Mouse (Mus musculus) stomach, postnatal 0 days (tissue): ENCODE measurements at regions not wholly inside any gene's neighbourhood (a gene's known extent, or its start where the extent isn't known, plus 50 kb on each side); places are given as distances from the start of the nearest gene placed in this dataset.

Experiments used
- ATAC-seq: fragments of 200-750 bp; cut with Nextera tagmentation; 2 replicates; pipeline ENCODE4 v1.8.0; 2017; ENCODE audit not compliant: low FRiP score, low TSS enrichment
- DNase-seq: peaks from one replicate; pipeline ENCODE4 v3.0.0-alpha.2; 2016; ENCODE audit warnings: low spot score
- H3K27ac ChIP-seq: fragments of 300-500 bp; sonication (generic); replicated peaks from 2 replicates; pipeline ENCODE4 v1.5.1; 2014; ENCODE audit warnings: mild to moderate bottlenecking, control low read depth
- H3K27me3 ChIP-seq: fragments of 300-500 bp; sonication (generic); 2 replicates; pipeline ENCODE4 v1.6.1; 2014; ENCODE audit warnings: low read length; ENCODE audit not compliant: control insufficient read depth, insufficient read depth
- H3K36me3 ChIP-seq: fragments of 300-500 bp; sonication (generic); 2 replicates; pipeline ENCODE4 v1.6.1; 2014; ENCODE audit warnings: low read length, mixed read lengths; ENCODE audit not compliant: control insufficient read depth, insufficient read depth
- H3K4me1 ChIP-seq: fragments of 300-500 bp; sonication (generic); replicated peaks from 2 replicates; pipeline ENCODE4 v1.6.1; 2014; ENCODE audit warnings: antibody characterized with exemption; ENCODE audit not compliant: control insufficient read depth, insufficient read depth
- H3K4me2 ChIP-seq: fragments of 300-500 bp; sonication (generic); replicated peaks from 2 replicates; pipeline ENCODE4 v1.6.1; 2014; ENCODE audit warnings: low read depth, mild to moderate bottlenecking, control low read depth, moderate library complexity
- H3K4me3 ChIP-seq: fragments of 300-500 bp; sonication (generic); 2 replicates; pipeline ENCODE4 v1.5.1; 2014; ENCODE audit warnings: low read depth, low read length, control low read depth
- H3K9ac ChIP-seq: fragments of 300-500 bp; sonication (generic); 2 replicates; pipeline ENCODE4 v1.6.1; 2014; ENCODE audit warnings: mild to moderate bottlenecking, low read length, control low read depth, mixed read lengths
- H3K9me3 ChIP-seq: fragments of 300-500 bp; sonication (generic); 2 replicates; pipeline ENCODE4 v1.6.1; 2016; ENCODE audit warnings: low read length; ENCODE audit not compliant: control insufficient read depth
- CTCF ChIP-seq: IDR thresholded peaks from 2 replicates; pipeline ENCODE4 v1.5.1; 2016; ENCODE audit warnings: antibody characterized with exemption, low read depth, mild to moderate bottlenecking, moderate library complexity
- EP300 ChIP-seq: optimal IDR thresholded peaks from 2 replicates; pipeline ENCODE3; 2016; ENCODE audit warnings: antibody characterized with exemption
- WGBS: fragments of 180-500 bp; shearing (Covaris S2); extraction: QIAGEN DNeasy Blood & Tissue Kit; methylation state at CpG from one replicate; pipeline ENCODE4 v1.1.7; 2014; 5-methylcytosine and 5-hydroxymethylcytosine counted together

GRCm38 (mm10) chr17:14539191-14539590 is 154.8 kb downstream of the Thbs2 start:
- Histone ChIP-seq H3K4me2 (no peak overlapping the region), H3K4me1 (0 out of 2 replicates have a peak, but pooled peaks cover 5% of the 10 kb centered on the region), H3K27ac (no peak overlapping the region), H3K4me3 (no peak overlapping the region), H3K36me3 (no peaks in the 10 kb centered on the region), H3K27me3 (no peaks in the 10 kb centered on the region), H3K9ac (no peak overlapping the region), H3K9me3 (no peaks in the 10 kb centered on the region)
- 39% methylated on average over 3 of the region's 3 CpGs for WGBS
- DNase-seq (no peak), ATAC-seq (no peak)
- TF ChIP-seq CTCF (no peak), EP300 (no peak)

DNA sequence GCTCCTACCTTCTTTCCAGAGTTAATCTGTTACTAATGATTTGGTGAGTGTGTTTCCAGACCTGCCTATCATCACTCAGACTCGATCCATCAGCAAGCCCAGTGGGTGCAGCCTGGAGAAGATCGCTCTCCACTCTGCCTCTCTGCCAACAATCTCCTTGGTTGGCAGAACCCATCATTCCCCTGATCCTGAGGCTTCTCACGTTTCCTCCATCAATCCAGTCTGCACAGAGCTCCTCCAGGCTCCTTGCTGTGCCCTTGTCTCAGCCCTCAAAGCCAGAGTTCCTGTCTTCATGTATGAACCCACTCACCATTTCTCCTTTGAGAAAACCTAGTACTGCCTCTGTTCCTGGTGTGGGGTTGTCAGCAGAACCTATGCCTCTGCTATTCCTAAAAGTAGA is 155.5 kb downstream of the Thbs2 start:
- H3K4me2 ChIP-seq, result no peak overlapping the region
- 77% methylated on average over 3 of the region's 3 CpGs for WGBS

GRCm38 (mm10) chr17:14532979-14533314 is 161.1 kb downstream of the Thbs2 start:
- H3K4me2 ChIP-seq, result no peak overlapping the region
- H3K4me1 ChIP-seq, result no peaks in the 10 kb centered on the region
- 72% methylated on average over 4 of the region's 4 CpGs for WGBS
- TF ChIP-seq EP300 (no peak), CTCF (no peak)
- H3K27ac ChIP-seq, result no peak overlapping the region
- no peak for DNase-seq
- H3K36me3 ChIP-seq, result no peaks in the 10 kb centered on the region
- H3K9me3 ChIP-seq, result no peaks in the 10 kb centered on the region
- no peaks in the 10 kb centered on the region for H3K27me3 ChIP-seq
- H3K4me3 ChIP-seq, result no peak overlapping the region
- ATAC-seq, result no peak
- no peak overlapping the region for H3K9ac ChIP-seq

More for the DNA sequence above, 155.5 kb downstream of the Thbs2 start:
- H3K9me3 ChIP-seq, result no peaks in the 10 kb centered on the region
- TF ChIP-seq EP300 (no peak), CTCF (no peak)
- no peaks in the 10 kb centered on the region for H3K36me3 ChIP-seq
- H3K27ac ChIP-seq, result no peak overlapping the region
- H3K27me3 ChIP-seq, result no peaks in the 10 kb centered on the region
- ATAC-seq (no peak), DNase-seq (no peak)
- 0 out of 2 replicates have a peak, but pooled peaks cover 5% of the 10 kb centered on the region for H3K4me1 ChIP-seq
- H3K4me3 ChIP-seq, result no peak overlapping the region
- no peak overlapping the region for H3K9ac ChIP-seq

GRCm38 (mm10) chr17:14532298-14532978 is 161.6 kb downstream of the Thbs2 start:
- no peak for TF ChIP-seq EP300
- TF ChIP-seq CTCF, result no peak
- Histone ChIP-seq H3K27ac (no peak overlapping the region), H3K4me1 (no peaks in the 10 kb centered on the region), H3K9ac (no peak overlapping the region), H3K4me3 (no peak overlapping the region), H3K27me3 (no peaks in the 10 kb centered on the region), H3K9me3 (no peaks in the 10 kb centered on the region), H3K4me2 (no peak overlapping the region), H3K36me3 (no peaks in the 10 kb centered on the region)
- 48% methylated on average over 8 of the region's 8 CpGs for WGBS
- DNase-seq (no peak), ATAC-seq (peak; percentile 64)

GRCm38 (mm10) chr17:14531796-14532195 is 162.2 kb downstream of the Thbs2 start:
- ATAC-seq (peak; percentile 8; the same call in 1 of the 2 replicates), DNase-seq (no peak)
- Histone ChIP-seq H3K4me1 (no peaks in the 10 kb centered on the region), H3K9ac (no peak overlapping the region), H3K9me3 (no peaks in the 10 kb centered on the region), H3K4me2 (no peak overlapping the region), H3K36me3 (no peaks in the 10 kb centered on the region), H3K4me3 (no peak overlapping the region), H3K27ac (no peak overlapping the region), H3K27me3 (no peaks in the 10 kb centered on the region)
- no peak for TF ChIP-seq CTCF
- WGBS, result 93% methylated on average over 3 of the region's 3 CpGs

GRCm38 (mm10) chr17:14527691-14528090 is 166.3 kb downstream of the Thbs2 start:
- WGBS, result 81% methylated on average over 2 of the region's 2 CpGs
- H3K36me3 ChIP-seq, result no peaks in the 10 kb centered on the region
- H3K27me3 ChIP-seq, result no peaks in the 10 kb centered on the region
- no peak overlapping the region for H3K9ac ChIP-seq
- DNase-seq (no peak), ATAC-seq (no peak)
- no peaks in the 10 kb centered on the region for H3K9me3 ChIP-seq
- no peak overlapping the region for H3K4me2 ChIP-seq
- no peak overlapping the region for H3K4me3 ChIP-seq
- H3K4me1 ChIP-seq, result no peaks in the 10 kb centered on the region
- TF ChIP-seq CTCF, result no peak
- TF ChIP-seq EP300, result no peak
- H3K27ac ChIP-seq, result no peak overlapping the region
